Mouse (Mus musculus): ENCODE results near the gene Mllt10. TPM values are rescaled to one million over a fixed set of nuclear protein-coding genes. Genes with fewer than 3 reads are reported as not detected.
A peak's percentile ranks its signal among the peaks of the same experiment; 100 is the strongest.

Gene Mllt10
- polyA plus RNA-seq, 2 experiments, result 33.4 to 52.7 TPM

GRCm38 (mm10) chr2:18094319-18094718 is 39.3 kb downstream of the Mllt10 start:
- ATAC-seq (ENCODE audit: low FRiP score, low read depth) (no peak), DNase-seq (ENCODE audit: low spot score) (no peak)
- Histone ChIP-seq H3K27me3 (ENCODE audit: control insufficient read depth, insufficient read depth, low read length) (no peaks in the 10 kb centered on the region), H3K9ac (ENCODE audit: low read depth, low read length, severe bottlenecking) (no peak overlapping the region), H3K4me1 (ENCODE audit: control insufficient read depth, insufficient read depth, low read length) (no peaks in the 10 kb centered on the region), H3K27ac (replicated peaks; ENCODE audit: low read depth, low read length) (no peak overlapping the region), H3K4me3 (replicated peaks; ENCODE audit: low read length) (no peak overlapping the region), H3K36me3 (ENCODE audit: control insufficient read depth, insufficient read depth, low read length) (peaks cover 36% of the 10 kb centered on the region), H3K4me2 (replicated peaks; ENCODE audit: low read depth, low read length, severe bottlenecking) (no peak overlapping the region), H3K9me3 (ENCODE audit: control insufficient read depth, low read length) (no peaks in the 10 kb centered on the region)
- TF ChIP-seq POLR2A (IDR thresholded peaks at IDR 0.05; ENCODE audit: borderline replicate concordance, extremely low read depth, insufficient read depth, insufficient read length), result no peak

GRCm38 (mm10) chr2:18095804-18096203 is 40.8 kb downstream of the Mllt10 start:
- no peak overlapping the region for H3K27ac ChIP-seq (replicated peaks; ENCODE audit: low read depth, low read length)
- DNase-seq (ENCODE audit: low spot score) (no peak), ATAC-seq (ENCODE audit: low FRiP score, low read depth) (no peak)
- H3K4me1 ChIP-seq (ENCODE audit: control insufficient read depth, insufficient read depth, low read length), result no peaks in the 10 kb centered on the region
- no peak overlapping the region for H3K4me3 ChIP-seq (replicated peaks; ENCODE audit: low read length)
- no peaks in the 10 kb centered on the region for H3K27me3 ChIP-seq (ENCODE audit: control insufficient read depth, insufficient read depth, low read length)
- TF ChIP-seq POLR2A (IDR thresholded peaks at IDR 0.05; ENCODE audit: borderline replicate concordance, extremely low read depth, insufficient read depth, insufficient read length), result no peak
- peaks cover 4% of the 10 kb centered on the region; the same call in 1 of the 2 replicates for H3K9me3 ChIP-seq (ENCODE audit: control insufficient read depth, low read length)
- H3K4me2 ChIP-seq (replicated peaks; ENCODE audit: low read depth, low read length, severe bottlenecking), result no peak overlapping the region
- H3K9ac ChIP-seq (ENCODE audit: low read depth, low read length, severe bottlenecking), result no peak overlapping the region
- peaks cover 33% of the 10 kb centered on the region for H3K36me3 ChIP-seq (ENCODE audit: control insufficient read depth, insufficient read depth, low read length)
- 37% methylated on average over 2 of the region's 2 CpGs for WGBS

- H3K9me3 ChIP-seq (ENCODE audit: control insufficient read depth, low read length), result peaks cover 4% of the 10 kb centered on the region; the same call in 1 of the 2 replicates
- no peaks in the 10 kb centered on the region for H3K4me1 ChIP-seq (ENCODE audit: control insufficient read depth, insufficient read depth, low read length)
- ATAC-seq (ENCODE audit: low FRiP score, low read depth) (no peak), DNase-seq (ENCODE audit: low spot score) (no peak)
- no peak overlapping the region for H3K9ac ChIP-seq (ENCODE audit: low read depth, low read length, severe bottlenecking)
- H3K36me3 ChIP-seq (ENCODE audit: control insufficient read depth, insufficient read depth, low read length), result peaks cover 42% of the 10 kb centered on the region
- no peaks in the 10 kb centered on the region for H3K27me3 ChIP-seq (ENCODE audit: control insufficient read depth, insufficient read depth, low read length)
- TF ChIP-seq POLR2A (IDR thresholded peaks at IDR 0.05; ENCODE audit: borderline replicate concordance, extremely low read depth, insufficient read depth, insufficient read length), result no peak
- no peak overlapping the region for H3K27ac ChIP-seq (replicated peaks; ENCODE audit: low read depth, low read length)
- WGBS, result 92% methylated on average over 2 of the region's 2 CpGs
- no peak overlapping the region for H3K4me2 ChIP-seq (replicated peaks; ENCODE audit: low read depth, low read length, severe bottlenecking)
- H3K4me3 ChIP-seq (replicated peaks; ENCODE audit: low read length), result no peak overlapping the region
Measured at GRCm38 (mm10) chr2:18100914-18101313, 45.9 kb downstream of the Mllt10 start.

- ATAC-seq (ENCODE audit: low FRiP score, low read depth), result no peak
- no peak for TF ChIP-seq POLR2A (IDR thresholded peaks at IDR 0.05; ENCODE audit: borderline replicate concordance, extremely low read depth, insufficient read depth, insufficient read length)
- Histone ChIP-seq H3K9me3 (ENCODE audit: control insufficient read depth, low read length) (no peaks in the 10 kb centered on the region), H3K36me3 (ENCODE audit: control insufficient read depth, insufficient read depth, low read length) (peaks cover 25% of the 10 kb centered on the region), H3K27me3 (ENCODE audit: control insufficient read depth, insufficient read depth, low read length) (no peaks in the 10 kb centered on the region), H3K4me3 (replicated peaks; ENCODE audit: low read length) (no peak overlapping the region), H3K4me1 (ENCODE audit: control insufficient read depth, insufficient read depth, low read length) (no peaks in the 10 kb centered on the region), H3K4me2 (replicated peaks; ENCODE audit: low read depth, low read length, severe bottlenecking) (no peak overlapping the region), H3K27ac (replicated peaks; ENCODE audit: low read depth, low read length) (no peak overlapping the region), H3K9ac (ENCODE audit: low read depth, low read length, severe bottlenecking) (no peak overlapping the region)
- no peak for DNase-seq (ENCODE audit: low spot score)
Measured at GRCm38 (mm10) chr2:18107561-18107960, 52.5 kb downstream of the Mllt10 start.

GRCm38 (mm10) chr2:18108214-18108613 is 53.2 kb downstream of the Mllt10 start:
- Histone ChIP-seq H3K4me2 (replicated peaks; ENCODE audit: low read depth, low read length, severe bottlenecking) (no peak overlapping the region), H3K27ac (replicated peaks; ENCODE audit: low read depth, low read length) (no peak overlapping the region), H3K9ac (ENCODE audit: low read depth, low read length, severe bottlenecking) (no peak overlapping the region), H3K36me3 (ENCODE audit: control insufficient read depth, insufficient read depth, low read length) (peaks cover 28% of the 10 kb centered on the region), H3K27me3 (ENCODE audit: control insufficient read depth, insufficient read depth, low read length) (no peaks in the 10 kb centered on the region), H3K4me3 (replicated peaks; ENCODE audit: low read length) (no peak overlapping the region), H3K9me3 (ENCODE audit: control insufficient read depth, low read length) (no peaks in the 10 kb centered on the region), H3K4me1 (ENCODE audit: control insufficient read depth, insufficient read depth, low read length) (no peaks in the 10 kb centered on the region)
- ATAC-seq (ENCODE audit: low FRiP score, low read depth) (no peak), DNase-seq (ENCODE audit: low spot score) (no peak)
- no peak for TF ChIP-seq POLR2A (IDR thresholded peaks at IDR 0.05; ENCODE audit: borderline replicate concordance, extremely low read depth, insufficient read depth, insufficient read length)
- 97% methylated on average over 3 of the region's 3 CpGs for WGBS

- H3K4me2 ChIP-seq (replicated peaks; ENCODE audit: low read depth, low read length, severe bottlenecking), result no peak overlapping the region
- peaks cover 25% of the 10 kb centered on the region for H3K36me3 ChIP-seq (ENCODE audit: control insufficient read depth, insufficient read depth, low read length)
- H3K4me1 ChIP-seq (ENCODE audit: control insufficient read depth, insufficient read depth, low read length), result no peaks in the 10 kb centered on the region
- peak; percentile 22 for DNase-seq (ENCODE audit: low spot score)
- H3K9ac ChIP-seq (ENCODE audit: low read depth, low read length, severe bottlenecking), result no peak overlapping the region
- H3K9me3 ChIP-seq (ENCODE audit: control insufficient read depth, low read length), result no peaks in the 10 kb centered on the region
- no peak for TF ChIP-seq POLR2A (IDR thresholded peaks at IDR 0.05; ENCODE audit: borderline replicate concordance, extremely low read depth, insufficient read depth, insufficient read length)
- H3K27me3 ChIP-seq (ENCODE audit: control insufficient read depth, insufficient read depth, low read length), result no peaks in the 10 kb centered on the region
- no peak overlapping the region for H3K27ac ChIP-seq (replicated peaks; ENCODE audit: low read depth, low read length)
- H3K4me3 ChIP-seq (replicated peaks; ENCODE audit: low read length), result no peak overlapping the region
- ATAC-seq (ENCODE audit: low FRiP score, low read depth), result peak; percentile 34; the same call in 1 of the 2 replicates
Measured at GRCm38 (mm10) chr2:18111411-18111810, 56.4 kb downstream of the Mllt10 start.
